ENCODE assay signal across 16 mouse cellular contexts in genomic region chr7:82907081-82907480, GRCm38 (mm10).
"Had no signal": no experiment of that assay in that cellular context is flagged by ENCODE, and none has a peak within 500 bp of the region (broad histone marks: within the 10 kb centered on the region; RNA-seq: fewer than 3 reads in every experiment).

No protein-coding gene starts in this region.

- ATAC-seq: hindbrain, embryonic 16.5 days; intestine, embryonic 15.5 days had no signal

- H3K9me3 ChIP-seq: intestine, embryonic 15.5 days; liver, embryonic 13.5 days had no signal

- H3K27ac ChIP-seq: intestine, embryonic 15.5 days; left cerebral cortex, adult 2 months; liver, embryonic 13.5 days; stomach, postnatal 0 days had no signal

- DNase-seq: layer of hippocampus, postnatal 36 days; liver, embryonic 13.5 days; lung, adult 2 months; lung, postnatal 14 days; lung, postnatal 4 days; midbrain, embryonic 14.5 days; right cerebral cortex, adult 18-20 months; right cerebral cortex, postnatal 14 days; right cerebral cortex, postnatal 4 days; thymus, adult 18-20 months; thymus, postnatal 36 days had no signal

- H3K27me3 ChIP-seq: intestine, embryonic 15.5 days; liver, embryonic 13.5 days had no signal

- H3K9ac ChIP-seq: intestine, embryonic 15.5 days; liver, embryonic 13.5 days had no signal

- H3K4me3 ChIP-seq: intestine, embryonic 15.5 days; left cerebral cortex, adult 2 months; liver, embryonic 13.5 days had no signal

- H3K4me2 ChIP-seq: intestine, embryonic 15.5 days; liver, embryonic 13.5 days; midbrain, embryonic 11.5 days had no signal

- H3K36me3 ChIP-seq: intestine, embryonic 15.5 days; liver, embryonic 13.5 days had no signal

- H3K4me1 ChIP-seq: intestine, embryonic 15.5 days; liver, embryonic 13.5 days had no signal
